Mouse (Mus musculus) limb, embryonic 15.5 days (tissue): ENCODE data around the gene Zfp410. TPM values are rescaled to one million over a fixed set of nuclear protein-coding genes. Genes with fewer than 3 reads are reported as not detected.

Source experiments
- polyA plus RNA-seq: library from polyadenylated mRNA; unstranded; fragments of >200 nt; fragmentation: Nextera tagmentation; extraction: Ambion mirVana; gene quantifications from 2 replicates; pipeline ENCODE4 v1.2.1, GENCODE M21; 2015

Gene Zfp410
- polyA plus RNA-seq, 1 experiment from 2014 or later = 90.6 TPM

Other genes starting within 250 kb of the Zfp410 start
- not detected in 2 replicates for gene Acot5, start 247.5 kb upstream of the Zfp410 start, polyA plus RNA-seq
- gene Acot6, start 216.2 kb upstream of the Zfp410 start, polyA plus RNA-seq = 1.0 and 1.7 TPM in 2 replicates
- gene Dnal1, start 202.5 kb upstream of the Zfp410 start, polyA plus RNA-seq = 5.9 and 6.3 TPM in 2 replicates
- gene Pnma1, start 168.4 kb upstream of the Zfp410 start, polyA plus RNA-seq = 0.78 and 0.93 TPM in 2 replicates
- gene Elmsan1, start 98.0 kb upstream of the Zfp410 start, polyA plus RNA-seq = 13.2 and 13.8 TPM in 2 replicates
- 15.9 and 22.6 TPM in 2 replicates for gene Ptgr2, start 31.6 kb upstream of the Zfp410 start, polyA plus RNA-seq
- gene Coq6, start 44.8 kb downstream of the Zfp410 start, polyA plus RNA-seq = 41.5 and 42.2 TPM in 2 replicates
- gene Fam161b, start 45.0 kb downstream of the Zfp410 start, polyA plus RNA-seq = 2.7 and 3.2 TPM in 2 replicates
- 16.2 and 16.4 TPM in 2 replicates for gene Entpd5, start 92.2 kb downstream of the Zfp410 start, polyA plus RNA-seq
- 1.0 and 1.8 TPM in 2 replicates for gene Bbof1, start 92.2 kb downstream of the Zfp410 start, polyA plus RNA-seq
- 24.7 TPM in 2 replicates for gene Rnf113a2, start 100.3 kb downstream of the Zfp410 start, polyA plus RNA-seq
- gene Aldh6a1, start 134.2 kb downstream of the Zfp410 start, polyA plus RNA-seq = 35.8 and 37.8 TPM in 2 replicates
- gene Lin52, start 134.6 kb downstream of the Zfp410 start, polyA plus RNA-seq = 19.5 and 19.6 TPM in 2 replicates